Mouse (Mus musculus): ENCODE measurements around the gene Dcst2.

Dcst2 gene

DNA sequence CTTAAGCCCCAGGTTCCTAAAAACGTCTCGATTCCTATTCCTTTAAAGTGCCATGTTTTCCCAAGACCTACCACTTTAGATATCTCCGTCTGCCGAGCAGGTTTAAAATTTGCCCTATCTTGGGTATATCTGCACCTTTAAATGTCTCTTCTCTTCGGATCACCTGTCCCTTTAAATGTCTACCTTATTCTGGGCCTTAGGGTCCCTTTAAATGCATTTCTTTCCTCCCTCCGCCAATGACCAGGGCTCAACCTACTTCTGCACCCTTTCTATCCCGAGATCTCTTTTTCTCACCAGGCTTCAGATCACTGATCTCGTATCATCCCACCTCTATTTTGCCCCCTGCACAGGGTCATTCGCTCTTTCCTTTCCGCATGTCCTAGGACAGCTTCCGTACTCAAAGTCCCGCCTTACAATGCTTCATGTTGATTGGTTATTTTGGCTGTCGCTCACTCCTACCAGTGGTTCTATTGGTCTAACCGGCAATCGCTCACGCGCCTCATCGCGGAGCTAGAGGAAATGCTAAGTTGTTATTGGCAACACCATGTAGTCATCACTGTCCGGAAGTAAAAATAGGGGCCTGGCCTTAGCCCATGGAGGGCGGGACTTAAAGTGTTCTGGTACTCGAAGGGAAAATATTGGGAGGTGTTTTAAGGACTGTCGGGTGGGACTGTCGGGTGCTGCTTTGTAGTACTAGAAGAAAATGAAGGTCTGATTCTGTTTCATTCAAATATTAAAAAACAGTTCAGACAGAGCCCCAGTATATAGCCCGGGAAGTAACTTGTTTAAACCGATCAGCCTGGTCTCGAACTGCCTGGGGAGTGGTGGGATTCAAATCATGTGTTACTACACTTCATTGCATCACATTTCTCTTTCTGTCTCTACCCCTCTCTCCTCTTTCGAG, 50.0 kb downstream of the Dcst2 start, which contains the start of gene Flad1:
TSS of gene Flad1 (minus strand) at position 381 of the 904 bp plus-strand sequence.
- DNase-seq (ENCODE audit: low spot score): peak; percentile 98

DNA sequence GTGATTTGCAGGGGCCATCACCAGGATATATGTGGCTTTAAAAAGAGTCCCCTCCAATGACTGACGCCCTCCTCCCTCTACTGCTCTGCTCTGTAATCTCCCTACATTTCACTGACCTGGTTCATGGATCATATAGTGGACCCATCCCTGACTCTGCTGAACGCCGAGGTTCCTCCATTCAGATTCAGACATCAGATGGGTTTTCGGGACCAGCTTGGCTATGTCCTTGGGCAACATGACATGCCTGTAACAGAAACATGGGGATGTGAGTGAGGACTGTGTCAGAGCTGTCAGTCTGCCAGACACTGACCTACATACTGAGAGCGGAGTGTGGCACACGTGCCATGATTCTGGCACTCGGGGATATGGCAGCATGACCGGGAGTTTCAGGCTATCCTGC, 54.4 kb downstream of the Dcst2 start:
- no peak for DNase-seq (ENCODE audit: low spot score)

DNA sequence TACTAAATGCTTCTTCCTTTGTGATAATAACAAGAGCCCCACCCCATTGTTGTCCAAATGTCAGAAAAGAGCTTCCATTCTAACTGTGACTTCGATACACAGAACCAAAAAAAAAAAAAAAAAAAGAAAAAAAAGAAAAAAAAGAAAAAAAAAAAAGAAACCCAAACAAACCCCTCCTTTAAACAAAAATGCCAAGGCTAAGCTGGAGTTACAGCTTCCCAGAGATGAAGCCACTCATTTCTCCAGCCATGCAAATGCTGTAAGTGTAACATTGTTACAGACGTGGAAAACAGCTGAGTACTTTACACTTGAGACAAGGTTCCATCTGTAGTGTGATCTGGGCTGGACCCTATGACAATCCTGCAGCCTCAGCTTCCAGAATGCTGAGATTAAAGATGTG, 55.4 kb downstream of the Dcst2 start:
- DNase-seq (ENCODE audit: low spot score): no peak

DNA sequence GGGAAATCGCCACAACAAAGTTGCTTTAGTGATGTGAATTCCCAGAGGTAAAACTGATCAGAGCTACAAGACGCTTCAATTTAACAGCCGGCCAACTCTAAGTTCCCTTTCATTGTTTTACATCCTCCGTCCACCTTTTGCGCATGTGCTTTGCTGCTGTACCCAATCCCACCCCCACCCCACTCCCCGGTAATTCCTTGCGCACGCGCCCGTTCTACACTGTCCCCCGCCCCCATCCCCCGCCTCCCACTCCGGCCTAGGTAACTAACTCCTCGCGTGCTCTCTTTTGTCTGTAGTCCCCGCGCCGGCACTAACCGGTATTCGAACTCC, 56.0 kb downstream of the Dcst2 start:
- no peak for DNase-seq (ENCODE audit: low spot score)

DNA sequence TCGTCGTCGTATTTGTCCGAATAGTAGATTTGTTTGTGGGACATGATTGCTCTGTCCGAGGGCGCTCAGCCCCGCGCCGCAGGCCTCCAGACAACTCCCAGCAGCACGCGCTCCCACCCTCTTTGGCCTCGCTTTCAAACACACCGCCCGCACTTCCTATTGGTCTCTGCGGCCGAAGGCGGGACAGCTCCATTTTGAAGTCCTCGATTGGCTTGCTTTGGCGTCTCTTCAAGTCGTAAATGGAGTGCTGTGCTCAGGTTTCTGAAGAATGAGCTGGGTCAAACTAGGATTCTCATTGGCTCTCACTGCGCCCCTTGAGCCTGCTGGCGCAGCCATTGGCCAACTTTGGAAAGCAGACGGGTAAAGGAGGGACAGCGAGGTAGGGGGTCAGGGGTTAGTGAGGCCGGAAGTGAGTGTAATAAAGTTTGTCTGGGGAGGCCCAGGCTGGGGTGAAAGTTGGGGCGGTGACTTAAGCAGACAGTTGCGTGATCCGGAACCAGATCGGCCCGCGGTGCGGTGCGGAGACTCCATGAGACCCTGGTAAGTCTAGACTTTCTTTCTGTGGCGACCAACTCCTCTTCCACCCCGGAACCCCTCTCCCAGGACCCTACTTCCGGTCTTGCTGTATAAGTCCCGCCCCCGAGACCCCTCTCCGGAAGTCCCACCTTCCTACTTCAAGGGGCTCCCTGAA, 56.5 kb downstream of the Dcst2 start, which contains the start of the genes Cks1b and Shc1:
TSS of gene Cks1b (minus strand) at position 214 of the 691 bp plus-strand sequence.
TSS of gene Shc1 (plus strand) at position 274 of the 691 bp plus-strand sequence.
- DNase-seq (ENCODE audit: low spot score): peak; percentile 97

DNA sequence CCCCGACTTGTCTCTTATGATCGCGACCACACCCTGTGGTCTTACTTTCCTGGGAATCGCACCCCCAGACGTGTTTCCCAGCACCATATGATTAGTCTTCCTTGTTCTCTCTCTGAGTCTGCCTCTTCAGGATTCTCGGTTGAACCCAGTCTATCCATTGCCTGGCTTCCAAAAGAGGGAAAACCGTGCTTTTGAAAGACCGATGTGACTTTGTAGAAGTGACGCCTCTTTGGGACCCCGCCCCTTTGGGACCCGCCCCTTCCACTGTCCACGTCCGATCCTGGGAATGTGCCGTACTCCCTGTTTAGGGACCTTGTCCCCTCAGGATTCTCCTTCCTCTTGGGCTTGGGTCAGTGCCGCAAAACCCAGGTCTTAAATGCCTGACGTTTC, 57.1 kb downstream of the Dcst2 start:
- no peak for DNase-seq (ENCODE audit: low spot score)

DNA sequence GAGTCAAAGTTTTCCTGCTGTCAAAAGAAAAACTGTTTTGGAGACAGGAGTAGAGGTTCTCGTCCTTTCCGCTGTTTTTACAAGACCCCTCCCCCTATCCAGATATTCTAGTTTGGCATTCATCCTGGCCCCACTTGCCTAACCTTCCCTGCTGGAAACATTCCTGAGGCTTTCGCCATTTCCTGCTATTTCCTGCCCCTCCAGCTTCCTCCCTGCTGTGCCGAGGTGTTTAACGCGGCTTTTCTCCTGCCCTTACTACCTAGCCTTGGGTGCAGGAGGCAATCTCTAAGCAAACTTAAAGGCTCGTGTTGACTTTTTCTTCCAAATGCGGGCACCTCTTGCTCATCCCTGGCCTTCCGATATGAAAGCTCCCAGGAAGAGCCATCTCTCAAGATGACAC, 57.8 kb downstream of the Dcst2 start:
- no peak for DNase-seq (ENCODE audit: low spot score)

DNA sequence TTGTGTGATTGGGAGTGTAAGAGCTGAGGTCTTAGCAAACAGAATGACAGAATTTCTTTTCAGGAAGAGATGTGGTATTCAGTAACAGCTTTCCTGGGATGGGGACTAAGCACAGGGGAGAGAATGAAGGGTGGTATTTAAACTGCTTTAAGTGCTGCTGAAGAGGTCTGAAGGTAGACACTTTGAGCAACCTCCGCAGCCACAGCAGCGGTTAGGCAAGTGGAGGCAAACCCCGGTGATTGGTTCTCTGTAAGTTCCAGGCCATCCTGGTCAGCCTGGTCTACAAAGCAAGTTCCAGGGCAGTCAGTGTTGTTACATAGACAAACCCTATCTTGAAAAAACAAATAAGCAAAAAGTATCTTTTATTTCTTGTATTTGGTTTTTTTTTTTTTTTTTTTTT, 58.2 kb downstream of the Dcst2 start:
- no peak for DNase-seq (ENCODE audit: low spot score)

DNA sequence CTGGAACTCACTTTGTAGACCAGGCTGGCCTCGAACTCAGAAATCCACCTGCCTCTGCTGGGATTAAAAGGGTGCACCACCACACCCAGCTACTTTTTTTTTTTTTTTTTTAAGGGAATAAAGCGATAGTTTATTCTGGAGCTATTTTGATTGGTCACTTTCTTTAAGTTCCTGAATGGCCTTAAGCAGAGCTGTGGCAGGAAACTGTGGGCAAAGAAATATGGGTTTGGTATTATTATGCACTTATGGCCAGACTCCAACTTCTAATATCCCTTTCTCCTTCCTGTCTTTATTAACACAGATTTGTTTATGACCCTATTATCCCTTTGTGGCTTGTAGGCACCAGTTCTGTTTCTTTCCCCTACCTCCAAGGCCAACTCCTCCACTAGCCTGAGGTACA, 58.6 kb downstream of the Dcst2 start:
- no peak for DNase-seq (ENCODE audit: low spot score)

DNA sequence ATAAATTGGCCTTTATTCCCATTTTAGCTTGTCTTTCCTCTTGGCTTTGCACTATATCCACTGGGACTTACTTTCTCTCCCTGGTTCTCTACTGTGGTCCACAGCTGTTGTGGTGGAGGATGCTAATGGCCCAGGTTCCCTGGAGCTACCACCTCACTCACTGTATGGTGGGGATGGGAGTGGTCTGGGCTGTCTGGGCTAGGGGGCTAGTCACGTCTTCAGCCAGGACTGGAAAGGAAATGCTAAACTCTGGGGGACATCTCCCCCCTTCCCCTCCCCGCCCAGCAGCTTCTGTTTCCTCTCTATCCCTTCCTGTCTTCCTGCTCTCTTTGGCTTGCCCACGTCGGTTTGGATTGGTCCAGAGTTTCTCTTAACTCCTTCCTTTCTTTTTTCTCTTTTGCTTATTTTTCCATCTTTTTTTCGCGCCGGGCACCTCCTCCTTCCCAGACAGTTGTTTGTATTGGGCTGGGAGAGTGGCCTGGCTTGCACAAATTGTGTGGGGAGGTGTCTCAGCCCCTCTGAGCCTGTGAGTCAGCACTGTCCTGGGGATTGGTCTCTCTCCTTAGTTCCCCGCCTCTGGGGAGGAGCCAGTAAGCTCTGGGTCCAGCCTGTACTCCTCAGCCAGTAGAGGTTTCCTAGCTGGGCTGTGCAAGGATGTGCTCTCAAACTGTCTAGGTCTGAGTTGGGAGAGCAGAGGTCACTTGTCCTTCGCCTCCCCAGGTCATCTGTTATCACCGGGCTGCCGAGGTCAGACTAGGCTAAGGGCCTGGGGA, 59.4 kb downstream of the Dcst2 start:
- no peak for DNase-seq (ENCODE audit: low spot score)

DNA sequence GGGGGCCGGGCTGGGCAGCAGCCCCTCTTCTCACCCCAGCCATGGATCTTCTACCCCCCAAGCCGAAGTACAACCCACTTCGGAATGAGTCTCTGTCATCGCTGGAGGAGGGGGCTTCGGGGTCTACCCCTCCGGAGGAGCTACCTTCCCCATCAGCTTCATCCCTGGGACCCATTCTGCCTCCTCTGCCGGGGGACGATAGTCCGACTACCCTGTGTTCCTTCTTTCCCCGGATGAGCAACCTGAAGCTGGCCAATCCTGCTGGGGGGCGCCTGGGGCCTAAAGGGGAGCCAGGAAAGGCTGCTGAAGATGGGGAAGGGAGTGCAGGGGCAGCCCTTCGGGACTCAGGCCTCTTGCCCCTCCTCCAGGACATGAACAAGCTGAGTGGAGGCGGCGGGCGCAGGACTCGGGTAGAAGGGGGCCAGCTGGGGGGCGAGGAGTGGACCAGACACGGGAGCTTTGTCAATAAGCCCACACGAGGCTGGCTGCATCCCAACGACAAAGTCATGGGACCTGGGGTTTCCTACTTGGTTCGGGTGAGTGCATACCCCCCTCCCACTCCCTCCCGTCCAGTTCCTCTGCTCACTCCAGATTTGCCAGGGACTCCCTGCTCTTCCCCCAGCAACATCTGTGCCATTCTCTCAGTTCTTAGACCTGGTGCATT, 60.2 kb downstream of the Dcst2 start:
- no peak for DNase-seq (ENCODE audit: low spot score)

DNA sequence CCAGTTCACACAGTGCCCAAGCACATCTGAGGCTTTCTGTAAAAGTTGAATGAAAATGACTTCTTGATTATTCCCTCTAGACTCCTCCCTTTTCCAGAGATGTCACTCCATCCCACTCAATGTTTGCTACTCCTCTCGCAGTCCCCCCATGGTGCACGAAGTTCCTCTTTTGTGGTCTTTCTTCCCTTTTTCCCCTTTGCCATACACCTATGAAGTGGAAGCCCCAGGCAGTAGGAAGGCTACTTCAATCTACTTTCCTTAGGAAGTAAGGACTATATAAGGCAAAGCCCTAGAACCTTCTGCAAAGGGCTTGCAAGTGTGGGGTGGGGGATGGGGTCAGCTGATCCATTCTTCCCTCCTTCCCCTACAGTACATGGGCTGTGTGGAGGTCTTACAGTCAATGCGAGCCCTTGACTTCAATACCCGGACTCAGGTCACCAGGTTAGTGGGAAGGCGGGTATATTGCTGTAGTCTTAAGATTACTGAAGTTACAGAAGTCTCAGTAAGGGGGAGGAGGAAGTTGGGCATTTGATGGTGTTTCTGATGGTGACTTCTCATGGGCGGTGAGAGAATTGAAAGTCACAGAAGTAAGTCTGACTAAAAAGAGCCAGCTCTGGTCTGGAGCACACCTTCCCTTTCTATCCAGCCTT, 60.9 kb downstream of the Dcst2 start:
- no peak for DNase-seq (ENCODE audit: low spot score)

DNA sequence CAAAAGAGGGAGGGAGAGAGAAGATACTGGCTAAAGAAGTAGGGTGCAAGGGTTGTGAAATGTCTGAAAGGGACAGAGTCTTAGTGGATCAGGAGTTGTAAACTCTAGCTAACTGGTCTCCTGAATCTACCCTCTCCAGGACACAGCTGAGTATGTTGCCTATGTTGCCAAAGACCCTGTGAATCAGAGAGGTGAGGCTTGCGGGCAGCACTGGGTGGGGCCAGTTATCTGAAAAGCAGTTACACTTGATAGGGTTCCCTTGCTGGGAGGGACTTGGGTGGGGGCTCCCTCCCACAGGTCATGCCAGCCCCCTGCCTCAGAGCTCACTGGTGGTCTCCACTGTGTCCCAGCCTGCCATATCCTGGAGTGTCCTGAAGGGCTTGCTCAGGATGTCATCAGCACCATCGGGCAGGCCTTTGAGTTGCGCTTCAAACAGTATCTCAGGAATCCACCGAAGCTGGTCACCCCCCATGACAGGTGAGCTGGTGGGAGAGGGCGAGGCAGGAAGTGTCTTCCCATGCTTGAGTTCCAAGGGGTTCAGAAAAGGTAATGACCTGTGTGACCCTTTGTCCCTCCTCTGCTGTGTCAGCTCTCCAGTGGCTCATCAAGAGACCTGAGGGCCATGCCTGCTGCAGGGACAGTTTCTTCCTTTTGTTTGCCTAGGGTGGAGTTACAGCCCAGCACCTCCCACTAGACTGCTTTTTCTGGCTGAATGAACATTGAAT, 62.8 kb downstream of the Dcst2 start:
- no peak for DNase-seq (ENCODE audit: low spot score)

DNA sequence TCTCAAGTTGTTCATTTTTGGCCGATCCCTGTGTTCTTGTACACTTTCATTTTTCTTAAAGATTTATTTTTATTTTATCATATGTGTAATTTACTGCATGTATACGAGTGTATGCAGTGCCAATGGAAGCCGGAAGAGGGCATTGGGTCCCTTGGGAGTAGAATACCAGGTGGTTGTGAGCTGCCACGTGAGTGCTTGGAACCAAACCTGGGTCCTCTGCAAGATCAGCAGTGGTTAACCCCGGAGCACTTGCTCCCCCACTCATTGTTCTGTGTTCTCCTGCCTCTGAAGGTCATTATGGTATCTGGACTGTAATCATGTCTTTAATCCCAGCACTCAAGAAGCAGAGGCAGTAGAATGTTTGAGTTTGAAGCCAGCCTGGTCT, 63.4 kb downstream of the Dcst2 start:
- no peak for DNase-seq (ENCODE audit: low spot score)

DNA sequence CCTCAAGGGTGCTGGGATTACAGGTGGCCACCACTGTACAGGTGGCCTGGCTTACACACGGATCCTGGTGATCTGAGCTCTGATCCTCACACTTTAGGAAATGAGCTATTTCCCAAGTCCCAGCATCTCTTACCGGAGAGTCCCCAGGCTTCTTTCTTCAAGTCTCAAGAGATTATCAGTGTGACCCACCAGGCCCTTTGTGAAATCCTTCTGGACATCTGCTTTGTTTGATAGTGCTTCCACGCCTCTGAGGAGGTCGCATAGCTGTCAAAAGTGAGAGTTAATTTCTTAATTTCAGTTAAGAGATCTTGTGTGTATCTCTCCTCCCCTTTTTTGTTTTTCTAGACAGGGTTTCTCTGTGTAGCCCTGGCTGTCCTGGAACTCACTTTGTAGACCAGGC, 64.1 kb downstream of the Dcst2 start:
- DNase-seq (ENCODE audit: low spot score): no peak

All from T-cell, adult 2 months (primary cell).